Mouse (Mus musculus) G1E (cell line): Measurements from ENCODE around the gene Lifr.

Source experiments
- CTCF ChIP-seq: IDR thresholded peaks from 2 replicates; pipeline ENCODE4 v1.5.1; 2012; ENCODE audit warnings: low read depth, low read length, inconsistent platforms, mixed read lengths
- GATA1 ChIP-seq: IDR thresholded peaks from 2 replicates; pipeline ENCODE4 v1.6.1; 2012; ENCODE audit warnings: borderline replicate concordance, low read length, inconsistent platforms, mixed read lengths
- TAL1 ChIP-seq: conservative IDR thresholded peaks from 2 replicates; pipeline ENCODE4 v1.6.1; 2012; ENCODE audit warnings: low read depth, low read length, inconsistent platforms, mixed read lengths

DNA sequence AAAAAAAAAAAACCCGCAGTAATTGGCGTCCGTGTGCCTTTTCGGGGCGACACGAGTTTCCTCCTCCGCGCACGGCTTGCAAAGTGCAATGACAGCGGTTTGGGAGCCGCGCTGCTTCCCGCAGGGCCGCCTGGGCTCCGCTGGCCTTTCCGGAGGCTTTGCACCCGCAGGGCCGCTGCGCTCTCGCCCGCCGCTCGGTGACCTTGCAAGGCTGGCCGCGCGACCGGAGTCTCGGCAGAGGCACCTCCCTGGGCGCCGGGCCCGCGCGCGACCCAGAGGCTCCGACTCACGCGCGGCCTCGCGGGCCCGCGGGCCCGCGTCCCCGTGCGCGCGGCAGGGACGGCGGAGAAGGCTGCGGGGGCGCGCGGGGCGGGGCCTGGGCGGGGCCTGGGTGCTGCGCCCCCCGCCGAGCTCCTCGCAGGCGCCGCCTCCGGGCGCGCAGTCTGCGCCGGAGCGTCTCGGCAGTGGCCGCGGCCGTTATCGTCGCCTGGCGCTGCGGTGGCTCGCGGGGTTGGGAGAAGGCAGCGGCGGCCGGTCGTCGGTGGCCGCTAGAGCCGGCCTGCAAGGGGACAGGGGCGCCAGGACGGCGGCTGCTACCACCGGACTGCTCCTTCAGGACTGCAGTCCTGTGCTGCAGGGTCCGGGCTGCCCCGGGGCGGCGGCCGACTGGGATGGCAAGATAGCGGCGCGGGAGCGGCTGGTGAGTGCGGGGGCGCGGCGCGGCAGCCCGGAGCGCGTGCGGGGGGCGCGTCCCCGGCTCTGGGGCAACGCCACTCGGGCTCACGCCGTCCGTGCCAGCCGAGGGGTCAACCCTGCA is 38.9 kb downstream of the Lifr start:
- TF ChIP-seq CTCF (no peak), GATA1 (no peak), TAL1 (no peak)
